Mouse (Mus musculus) layer of hippocampus, adult 11-12 months (tissue): ENCODE data around the gene Kctd10.
A peak's percentile ranks its signal among the peaks of the same experiment; 100 is the strongest.

Experiments
- DNase-seq: peaks from one replicate; pipeline ENCODE4 v3.0.0; 2022; ENCODE audit warnings: low spot score

The Kctd10 gene

DNA sequence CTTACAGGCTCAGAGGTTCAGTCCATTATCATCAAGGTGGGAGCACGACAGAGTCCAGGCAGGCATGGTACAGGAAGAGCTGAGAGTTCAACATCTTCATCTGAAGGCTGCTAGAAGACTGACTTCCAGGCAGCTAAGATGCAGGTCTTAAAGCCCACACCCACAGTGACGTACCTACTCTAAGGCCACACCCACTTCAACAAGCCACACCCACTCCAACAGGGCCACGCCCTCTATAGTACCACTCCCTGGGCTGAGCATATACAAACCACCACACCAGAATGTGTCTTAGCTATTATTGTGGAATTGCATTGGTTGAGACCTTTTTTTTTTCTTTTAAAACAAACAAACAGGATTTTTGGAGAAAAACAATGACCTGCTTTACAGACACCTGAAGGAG lies 34.8 kb downstream of the Kctd10 start:
- no peak for DNase-seq

DNA sequence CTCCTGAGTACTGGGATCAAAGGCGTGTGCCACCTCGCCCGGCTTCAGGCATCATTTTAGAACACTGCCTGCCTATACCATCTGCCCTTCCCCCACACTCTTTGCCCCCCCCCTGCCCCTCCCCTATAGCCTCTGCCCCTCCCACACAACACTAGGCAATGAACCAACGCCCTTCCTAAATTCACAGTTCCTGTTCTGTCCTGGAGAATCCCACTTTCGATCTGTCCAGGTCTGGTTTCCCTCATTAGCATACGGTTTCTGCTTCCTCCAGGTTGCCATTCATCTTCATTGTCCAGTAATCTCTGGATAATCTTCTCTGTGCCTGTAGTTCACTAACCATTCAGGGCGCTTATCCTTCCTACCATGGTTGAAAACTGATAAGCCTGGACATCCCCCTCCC lies 36.7 kb downstream of the Kctd10 start:
- no peak for DNase-seq

DNA sequence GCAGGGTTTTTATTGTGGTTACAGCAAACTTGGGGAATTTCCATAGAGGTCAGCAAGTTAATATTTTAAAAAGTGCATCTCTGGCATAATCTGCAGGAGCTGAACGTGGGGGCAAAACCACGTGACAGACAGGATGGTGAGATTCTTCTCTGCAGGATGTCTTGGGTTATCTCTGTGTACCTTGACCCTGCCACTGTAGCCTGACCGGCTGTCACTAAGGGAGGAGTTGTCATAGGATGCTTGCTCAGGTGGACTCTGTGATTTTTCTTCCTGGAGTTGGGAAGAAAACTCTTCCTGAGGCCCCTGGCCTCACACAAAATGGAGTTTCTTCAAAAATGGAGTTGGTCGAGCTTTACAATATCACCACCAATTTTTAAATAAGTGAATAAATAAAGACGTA lies 37.3 kb downstream of the Kctd10 start:
- no peak for DNase-seq

DNA sequence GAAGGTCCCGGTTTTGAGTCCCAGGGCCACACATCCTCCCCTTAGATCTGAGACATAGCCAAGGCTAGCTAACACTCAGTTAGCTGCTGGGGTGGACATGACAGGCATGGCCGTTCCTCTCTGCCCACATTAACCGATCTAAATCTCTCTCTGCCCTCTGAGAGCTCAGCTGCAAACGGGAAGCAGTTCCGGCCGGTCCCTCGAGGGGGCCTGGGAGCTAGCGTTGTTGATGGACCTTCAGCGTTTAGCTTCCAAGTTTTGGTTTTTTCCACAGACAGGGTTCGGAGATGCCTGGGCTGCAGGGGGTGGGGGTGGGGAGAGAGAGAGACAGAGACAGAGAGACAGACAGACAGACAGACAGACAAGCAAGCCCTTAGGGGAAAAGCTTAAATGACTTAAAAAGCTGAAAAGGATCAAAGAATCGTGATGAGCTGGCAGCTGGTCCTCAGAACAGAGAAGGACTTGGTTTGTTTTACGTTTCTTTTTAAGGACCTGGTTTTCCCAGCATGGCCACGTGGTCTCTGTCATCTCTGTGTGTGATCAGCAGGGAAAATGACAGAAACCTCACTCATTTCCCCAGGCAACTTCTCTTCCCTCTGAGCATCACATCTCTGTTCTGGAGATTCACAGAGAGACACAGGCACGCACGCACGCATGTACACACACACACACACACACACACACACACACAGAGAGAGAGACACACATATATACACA lies 56.4 kb downstream of the Kctd10 start:
- DNase-seq = peak; percentile 19

DNA sequence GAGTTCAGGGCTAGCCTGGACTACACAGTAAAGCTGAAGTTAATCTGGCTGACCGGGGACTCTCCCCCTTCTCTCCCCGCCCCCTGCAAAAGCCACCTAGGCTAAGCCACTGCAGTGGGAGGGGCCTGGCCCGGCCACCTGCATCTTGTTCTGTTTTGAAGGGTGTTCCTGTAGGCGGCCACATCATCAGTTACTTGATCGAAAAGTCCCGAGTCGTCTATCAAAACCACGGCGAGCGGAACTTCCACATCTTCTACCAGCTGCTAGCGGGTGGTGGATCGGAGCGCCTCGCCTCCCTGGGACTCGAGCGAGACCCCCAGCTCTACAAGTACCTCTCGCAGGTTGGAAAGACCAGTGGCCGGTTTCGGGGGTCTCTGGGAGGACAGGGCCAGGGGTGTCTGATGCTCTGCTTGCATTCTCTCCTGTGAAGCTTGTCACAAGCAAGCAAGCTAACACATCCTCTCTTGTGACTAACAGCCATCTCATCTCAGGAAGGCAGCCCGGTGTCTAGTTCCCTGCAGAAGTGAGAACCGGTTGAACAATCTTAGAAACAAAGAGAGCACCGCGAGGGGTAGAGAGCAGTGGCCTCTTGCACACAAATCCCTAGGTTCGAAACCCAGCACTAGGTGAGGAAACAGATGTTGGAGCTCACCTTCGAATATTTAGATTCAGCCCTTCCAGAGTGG lies 57.1 kb downstream of the Kctd10 start:
- DNase-seq = no peak
